Mouse (Mus musculus): ENCODE data around the gene Nkx6-2. TPM values are rescaled to one million over a fixed set of nuclear protein-coding genes. Genes with fewer than 3 reads are reported as not detected.

Nkx6-2 gene
- total RNA-seq, 2 experiments from 2014 or later = 0.21 TPM; not detected in 1

- intact Hi-C loops (cut with DNase I) = no loop called here
- no peak for DNase-seq (ENCODE audit: low spot score)
Observed at GRCm38 (mm10) chr7:139576064-139576686, 6.4 kb downstream of the Nkx6-2 start.

DNA sequence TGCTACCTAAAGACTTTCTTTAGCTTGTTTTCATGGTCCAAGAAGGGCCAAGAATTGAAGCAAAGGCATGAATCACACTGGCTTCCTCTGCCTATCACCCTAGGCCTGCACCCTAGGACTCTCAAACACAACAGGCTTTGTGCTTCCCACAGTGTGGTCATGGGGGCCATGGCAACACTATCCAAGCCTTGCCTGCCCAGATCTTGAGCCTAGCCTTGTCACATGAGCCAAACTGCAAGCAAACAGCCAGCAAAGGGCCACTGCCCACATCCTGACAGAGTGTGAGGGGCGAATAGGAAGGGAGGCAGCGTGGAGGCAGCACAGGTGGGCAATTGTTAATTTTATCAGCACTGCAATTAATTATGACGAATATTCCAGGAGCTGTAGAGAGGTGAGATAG is 9.9 kb downstream of the Nkx6-2 start:
- no peak for DNase-seq (ENCODE audit: low spot score)
- intact Hi-C loops (cut with DNase I) = loop anchor here (1.0 kb wide), 1 partner anchor 44 kb away; no protein-coding TSS in a partner anchor

DNA sequence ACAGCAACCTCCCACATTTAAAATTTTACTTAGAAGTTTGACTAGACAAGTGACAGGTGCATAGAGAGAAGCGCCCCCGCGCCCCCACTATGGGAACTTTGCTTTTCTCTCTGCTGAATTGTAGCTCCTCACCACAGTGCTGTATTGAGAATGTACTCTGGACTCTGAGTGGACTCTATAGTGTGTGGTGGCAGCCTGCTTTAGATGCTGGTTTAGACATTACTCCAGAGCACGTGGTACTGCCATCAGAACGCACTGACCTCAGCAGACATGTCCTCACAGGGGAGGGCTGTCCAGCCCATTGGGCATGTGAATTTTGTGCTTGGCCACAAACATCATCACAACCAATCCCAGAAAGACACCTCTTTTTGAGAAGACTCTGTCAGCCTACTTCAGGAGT is 11.8 kb downstream of the Nkx6-2 start:
- DNase-seq (ENCODE audit: low spot score) = no peak

GRCm38 (mm10) chr7:139566533-139566932 is 16.1 kb downstream of the Nkx6-2 start:
- intact Hi-C loops (cut with DNase I) = no loop called here
- DNase-seq (ENCODE audit: low spot score) = no peak

More for the DNA sequence above, 11.8 kb downstream of the Nkx6-2 start:
- intact Hi-C loops (cut with DNase I) = no loop called here

- no peak for DNase-seq (ENCODE audit: low spot score)
- intact Hi-C loops (cut with DNase I) = no loop called here
Observed at GRCm38 (mm10) chr7:139565998-139566397, 16.6 kb downstream of the Nkx6-2 start.

DNA sequence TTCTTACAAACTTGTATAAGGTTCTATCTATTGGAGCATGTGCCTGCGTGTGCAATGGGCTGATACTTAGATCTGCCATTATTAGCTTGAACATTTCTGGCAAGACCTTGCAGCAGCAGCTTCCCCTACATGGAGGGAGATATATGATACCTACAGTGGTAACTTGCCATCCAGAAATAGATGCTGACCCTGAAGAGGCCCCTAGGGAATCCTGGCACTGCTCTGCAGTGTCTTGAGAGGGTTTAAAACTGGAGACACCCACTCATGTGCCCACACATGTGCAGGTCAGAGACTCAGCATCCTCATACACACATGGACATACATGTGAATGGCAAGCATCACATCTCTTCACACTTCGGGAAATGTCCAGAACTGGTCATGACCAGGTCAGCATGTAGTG is 18.4 kb downstream of the Nkx6-2 start:
- no peak for DNase-seq (ENCODE audit: low spot score)
- intact Hi-C loops (cut with DNase I) = no loop called here

DNA sequence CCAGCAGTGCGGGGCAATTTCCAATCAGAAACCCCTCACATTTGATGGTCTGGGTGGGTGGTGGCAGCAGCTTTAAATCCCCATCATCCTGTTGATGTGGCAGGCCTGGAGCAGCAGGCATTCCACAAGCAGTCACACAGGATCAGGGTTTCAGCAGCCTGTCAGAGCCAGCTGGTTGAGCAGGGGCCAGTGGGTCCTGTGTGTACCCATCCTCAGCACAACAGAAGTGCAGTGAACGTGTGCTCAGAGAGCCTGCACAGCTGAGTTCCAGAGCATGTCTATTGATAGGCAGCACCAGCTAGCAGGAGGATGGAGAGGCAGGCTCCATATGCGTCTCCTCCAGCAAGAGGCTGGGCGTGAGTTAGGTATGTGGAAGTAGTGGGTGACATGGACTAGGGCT is 19.2 kb downstream of the Nkx6-2 start:
- DNase-seq (ENCODE audit: low spot score) = no peak
- intact Hi-C loops (cut with DNase I) = no loop called here

DNA sequence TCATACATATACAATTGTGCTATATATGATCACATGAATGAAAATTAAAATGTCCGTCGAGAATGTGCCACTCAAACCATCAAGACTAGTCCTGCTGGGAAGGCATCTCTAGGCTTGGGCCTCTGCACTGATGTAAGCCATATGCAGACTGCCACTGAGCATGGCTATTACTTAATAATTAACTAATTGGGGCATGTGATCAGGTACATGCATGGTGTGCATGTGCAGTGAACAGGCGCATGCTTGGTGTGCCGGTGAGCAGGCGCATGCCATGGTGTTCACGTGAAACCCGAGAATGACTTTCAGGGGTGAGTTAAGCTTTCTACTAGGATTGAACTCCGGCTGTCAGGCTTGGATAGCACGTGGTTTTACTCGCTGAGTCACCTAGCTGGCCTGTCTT is 22.9 kb downstream of the Nkx6-2 start:
- DNase-seq (ENCODE audit: low spot score) = no peak
- intact Hi-C loops (cut with DNase I) = no loop called here

DNA sequence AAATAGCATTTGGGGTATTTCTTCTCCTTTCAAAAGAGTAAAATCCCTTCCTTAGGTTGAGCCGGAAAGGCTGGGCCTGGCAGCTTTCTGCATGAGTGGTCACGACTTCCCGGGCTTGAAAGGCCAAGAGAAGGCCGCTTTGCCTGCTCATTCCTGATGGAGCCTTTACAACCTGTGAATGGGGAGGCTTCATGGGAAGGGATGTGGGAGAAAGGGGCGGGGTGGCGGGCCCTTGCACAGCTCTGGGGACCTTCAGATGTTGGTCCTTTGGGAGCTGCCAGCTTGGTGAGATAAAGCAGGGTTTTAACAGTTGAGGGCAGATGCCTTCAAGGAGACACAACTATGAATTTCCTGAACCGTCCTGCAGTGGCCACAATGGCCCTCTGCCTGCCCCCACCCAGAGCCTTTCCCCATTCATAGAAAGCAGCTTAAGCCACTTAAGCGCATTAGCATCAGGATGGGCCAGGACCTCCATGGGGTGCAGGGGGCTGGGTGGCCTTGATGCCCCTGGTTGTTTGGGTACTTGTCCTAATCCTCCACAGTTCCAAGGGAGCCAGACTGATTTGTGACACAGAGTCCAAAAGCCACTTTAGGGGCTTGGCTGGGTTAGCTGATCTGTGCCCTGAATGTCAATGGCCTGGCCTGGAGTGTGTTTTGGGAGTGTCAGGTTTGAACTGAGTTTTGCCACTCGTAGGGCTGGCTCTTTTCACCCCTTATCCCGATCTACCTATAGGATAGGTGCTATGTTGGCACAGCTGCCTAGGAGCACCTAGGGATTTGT is 25.7 kb downstream of the Nkx6-2 start:
- intact Hi-C loops (cut with DNase I) = no loop called here
- no peak for DNase-seq (ENCODE audit: low spot score)

- DNase-seq (ENCODE audit: low spot score) = no peak
- intact Hi-C loops (cut with DNase I) = no loop called here
Observed at GRCm38 (mm10) chr7:139556331-139556730, 26.3 kb downstream of the Nkx6-2 start.

DNA sequence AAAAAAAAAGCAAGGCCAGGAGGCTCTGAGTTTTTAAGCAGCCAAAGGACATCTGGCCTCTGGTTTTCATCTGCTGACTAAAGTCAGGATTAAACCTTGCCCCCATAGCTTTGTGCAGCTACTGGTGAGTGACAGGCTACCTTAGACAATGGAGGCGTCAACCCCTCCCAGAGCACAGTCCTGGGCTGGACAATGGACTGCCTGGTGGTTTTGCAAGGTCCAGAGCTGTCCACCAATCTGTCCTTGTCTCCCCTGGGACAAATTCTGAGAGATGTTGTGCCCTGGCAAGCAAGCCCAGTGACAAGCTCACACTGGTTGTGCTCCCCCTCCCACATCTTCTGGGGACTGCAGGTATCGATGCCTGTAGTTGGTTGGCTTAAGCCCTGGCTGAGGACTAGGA is 31.1 kb downstream of the Nkx6-2 start:
- intact Hi-C loops (cut with DNase I) = no loop called here
- DNase-seq (ENCODE audit: low spot score) = no peak

GRCm38 (mm10) chr7:139550086-139550783 is 32.4 kb downstream of the Nkx6-2 start:
- intact Hi-C loops (cut with DNase I) = no loop called here
- no peak for DNase-seq (ENCODE audit: low spot score)

DNA sequence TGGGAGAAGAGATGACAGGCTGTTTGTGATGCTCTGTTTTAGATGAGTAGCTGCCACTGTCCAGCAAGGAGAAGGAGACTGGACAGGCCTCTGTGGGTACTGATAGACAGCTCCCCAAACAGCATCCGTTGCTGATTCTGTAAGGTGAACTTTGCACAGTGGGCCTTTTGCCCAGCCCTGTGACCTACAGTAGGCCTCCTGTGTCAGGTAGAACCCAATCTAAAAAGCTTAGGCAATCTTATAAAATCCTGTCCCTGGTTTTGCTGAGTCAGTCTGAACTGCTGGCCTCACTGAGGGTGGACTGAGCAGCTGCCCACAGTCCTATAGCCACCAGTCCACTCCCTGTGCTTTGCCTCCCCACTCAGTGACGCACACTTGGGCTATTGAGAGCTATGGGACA is 35.3 kb downstream of the Nkx6-2 start:
- intact Hi-C loops (cut with DNase I) = no loop called here
- no peak for DNase-seq (ENCODE audit: low spot score)

DNA sequence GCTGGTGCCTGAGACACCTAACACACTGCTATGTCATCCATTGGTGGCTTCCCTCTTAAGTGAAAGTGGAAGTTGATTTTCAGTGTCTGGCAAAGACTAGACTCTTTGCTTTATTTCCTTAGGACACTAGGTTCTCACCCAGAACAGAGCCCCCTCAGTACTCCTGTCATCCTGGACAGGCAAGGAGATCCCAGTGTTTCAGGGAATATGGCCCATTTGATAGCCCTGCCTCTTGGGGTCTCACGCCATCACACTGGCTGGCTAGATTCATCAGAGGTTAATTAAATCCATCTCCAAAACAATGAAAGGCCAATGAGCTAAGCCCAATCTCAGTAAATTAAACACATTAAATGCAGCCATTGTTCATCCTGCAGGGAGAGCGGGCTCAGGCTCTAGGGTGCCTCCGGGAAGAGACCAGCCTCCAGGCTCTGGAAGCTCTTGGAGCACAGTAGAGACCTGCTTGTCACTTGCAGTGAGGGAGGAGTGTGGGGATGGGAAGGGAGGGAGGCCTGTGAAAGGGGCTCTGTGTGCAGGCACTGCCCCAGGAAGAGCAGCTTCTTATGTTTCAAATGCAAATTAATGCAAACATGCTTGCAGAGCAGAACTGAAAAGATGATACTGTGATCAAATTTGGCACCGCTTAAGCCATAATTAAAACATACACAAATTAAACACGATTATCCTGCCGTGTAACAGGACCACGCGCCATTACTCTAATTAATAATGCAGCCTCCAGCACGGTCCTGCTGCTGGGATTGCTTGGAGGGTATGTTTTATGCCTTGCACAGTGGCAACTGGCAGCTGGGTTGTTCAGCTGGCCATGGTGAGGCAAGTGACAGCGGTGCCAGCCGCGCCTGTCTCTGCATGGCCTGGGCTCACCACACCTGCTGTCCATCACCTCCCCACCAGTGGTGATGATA is 37.6 kb downstream of the Nkx6-2 start:
- DNase-seq (ENCODE audit: low spot score) = no peak
- intact Hi-C loops (cut with DNase I) = no loop called here

DNA sequence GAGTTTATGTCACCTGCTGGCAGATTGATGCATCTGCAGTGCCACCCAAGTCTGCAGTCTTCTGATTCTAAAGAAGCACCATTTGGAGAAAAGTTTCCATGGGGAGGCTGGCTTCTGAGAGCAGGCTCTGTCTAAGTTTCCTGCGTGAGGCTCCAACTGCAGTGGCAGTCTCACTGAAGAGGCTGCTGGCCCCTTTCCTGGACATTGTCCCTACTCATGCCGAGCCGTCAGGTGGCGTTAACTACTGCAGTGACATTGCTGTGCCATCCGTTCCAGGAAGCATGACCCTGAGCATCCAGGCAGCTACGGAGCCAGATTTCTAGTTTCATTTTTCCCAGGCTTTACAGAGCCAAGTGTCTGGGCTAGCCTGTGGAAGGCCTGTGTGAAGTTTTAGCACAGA is 41.2 kb downstream of the Nkx6-2 start:
- DNase-seq (ENCODE audit: low spot score) = no peak
- intact Hi-C loops (cut with DNase I) = no loop called here

- intact Hi-C loops (cut with DNase I) = no loop called here
- DNase-seq (ENCODE audit: low spot score) = no peak
Observed at GRCm38 (mm10) chr7:139540601-139541000, 42.0 kb downstream of the Nkx6-2 start.

DNA sequence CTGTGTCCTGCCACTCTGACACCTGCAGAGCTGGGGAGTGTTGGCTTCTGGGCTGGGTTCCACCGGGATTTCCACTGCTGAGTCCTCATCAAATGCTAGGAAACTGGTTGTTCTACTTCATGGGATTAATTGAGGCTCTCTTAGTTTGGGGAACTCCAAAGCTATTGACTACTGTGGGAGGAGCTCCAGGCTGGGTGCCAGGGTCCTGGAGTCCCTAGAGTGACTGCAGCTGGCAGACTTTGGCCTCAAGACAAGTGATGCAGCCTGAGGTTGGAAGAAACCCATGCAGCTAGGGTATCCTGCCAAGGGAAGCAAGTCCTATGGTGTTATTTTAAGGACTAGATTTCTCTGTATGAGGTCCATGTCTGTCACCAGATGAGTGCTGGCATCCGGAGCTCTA is 44.1 kb downstream of the Nkx6-2 start:
- intact Hi-C loops (cut with DNase I) = no loop called here
- DNase-seq (ENCODE audit: low spot score) = no peak

- DNase-seq (ENCODE audit: low spot score) = no peak
- intact Hi-C loops (cut with DNase I) = no loop called here
Observed at GRCm38 (mm10) chr7:139537831-139538230, 44.8 kb downstream of the Nkx6-2 start.

GRCm38 (mm10) chr7:139536831-139537230 is 45.8 kb downstream of the Nkx6-2 start:
- intact Hi-C loops (cut with DNase I) = no loop called here
- no peak for DNase-seq (ENCODE audit: low spot score)

DNA sequence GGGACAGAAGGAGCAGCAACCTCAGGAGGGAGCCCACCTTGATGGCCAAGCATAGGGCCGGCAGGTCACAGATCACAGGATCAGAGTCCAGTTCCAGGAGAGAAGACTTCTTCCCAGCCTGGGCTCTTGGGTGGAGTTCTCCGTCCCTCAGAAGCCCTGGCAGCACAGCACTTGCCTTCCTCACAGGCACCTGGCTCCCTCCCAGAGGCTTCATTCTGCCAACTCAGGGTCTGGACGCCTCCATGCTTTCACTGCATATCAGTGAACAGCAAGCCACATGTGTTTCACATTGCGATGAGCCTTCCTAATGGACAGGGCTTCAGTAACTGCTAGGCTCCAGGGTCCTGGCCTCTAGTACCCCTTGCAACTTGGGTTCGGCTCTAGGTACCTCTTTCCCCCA is 46.3 kb downstream of the Nkx6-2 start:
- intact Hi-C loops (cut with DNase I) = no loop called here

More for the DNA sequence above, 46.3 kb downstream of the Nkx6-2 start:
- no peak for DNase-seq (ENCODE audit: low spot score)
